Mouse (Mus musculus) adrenal gland, adult 8-10 months (tissue): ENCODE measurements around the gene Slfn14. TPM values are rescaled to one million over a fixed set of nuclear protein-coding genes. Genes with fewer than 3 reads are reported as not detected.
"Not testable (repeated sequence)": the region's sequence is repeated elsewhere in the genome, so short reads cannot be mapped to it uniquely, and the experiment has no call there.

ENCODE experiments used
- DNase-seq: peaks from one replicate; pipeline ENCODE4 v3.0.0; 2022
- total RNA-seq, 4 experiments: library from RNA; stranded (reverse); gene quantifications; 2 replicates each; pipeline ENCODE4 v1.2.4; 2022

Gene Slfn14
- not detected for total RNA-seq

DNA sequence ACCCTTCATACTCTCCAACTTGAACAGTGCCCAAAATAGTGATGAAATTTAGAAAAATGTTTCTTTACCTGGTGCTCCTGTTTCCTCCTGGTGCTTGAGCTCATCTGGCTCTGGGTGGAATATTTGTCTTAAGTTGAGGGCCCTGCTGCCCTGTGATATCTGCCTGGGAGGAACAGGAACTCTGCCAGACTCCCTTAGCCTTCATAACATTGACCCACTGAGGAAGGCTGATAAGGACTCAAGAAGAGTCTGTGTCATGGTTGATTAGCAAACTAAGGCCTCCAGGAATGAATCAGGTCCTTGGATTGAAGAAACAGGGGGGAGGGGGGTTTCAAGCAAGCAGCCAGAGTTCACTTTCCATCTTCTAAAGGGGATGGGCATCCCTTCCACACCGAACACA lies at the start of gene Slfn14:
Gene Slfn14, minus strand, starts transcription at position 161 of the 400 bp plus-strand sequence.
- no peak for DNase-seq

DNA sequence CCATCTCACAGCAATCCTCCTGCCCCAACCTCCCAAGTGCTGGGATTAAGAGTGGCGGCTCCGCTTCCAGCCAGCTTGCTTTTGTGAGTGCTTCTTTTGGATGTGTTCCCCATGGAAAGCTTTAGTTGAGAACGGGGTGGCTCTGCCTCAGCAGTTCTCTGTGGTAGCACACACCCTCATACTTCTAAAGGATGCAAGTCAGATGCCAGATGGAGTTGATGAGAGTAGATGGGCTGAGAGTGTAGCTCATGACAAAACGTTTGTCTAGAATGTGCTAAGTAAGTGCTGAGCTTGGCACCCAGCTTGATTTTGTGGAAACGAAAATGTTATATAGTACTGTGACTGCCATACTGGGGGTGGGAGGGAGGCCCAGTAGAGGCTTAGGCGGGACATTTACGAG lies 49.3 kb upstream of the Slfn14 start:
- no peak for DNase-seq

DNA sequence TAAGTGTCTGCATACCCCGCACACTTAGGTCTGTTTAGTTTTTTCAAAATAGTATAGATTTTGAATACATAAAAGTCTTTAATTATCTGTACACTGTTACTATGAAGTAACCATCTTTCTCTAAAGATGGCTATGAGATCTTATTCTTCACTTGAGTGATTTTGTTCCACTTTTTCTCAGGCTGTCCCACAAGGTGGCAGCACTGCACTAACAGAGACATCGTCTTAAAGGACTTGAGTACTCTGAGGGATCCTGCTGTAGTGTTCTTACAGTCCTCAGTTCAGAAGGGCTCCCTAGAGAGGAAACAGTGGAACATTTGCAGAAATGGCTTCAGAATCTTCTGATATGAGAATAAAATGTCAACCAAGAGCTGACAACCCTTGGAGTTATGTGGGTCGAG lies 40.9 kb upstream of the Slfn14 start:
- DNase-seq: peak; percentile 13

DNA sequence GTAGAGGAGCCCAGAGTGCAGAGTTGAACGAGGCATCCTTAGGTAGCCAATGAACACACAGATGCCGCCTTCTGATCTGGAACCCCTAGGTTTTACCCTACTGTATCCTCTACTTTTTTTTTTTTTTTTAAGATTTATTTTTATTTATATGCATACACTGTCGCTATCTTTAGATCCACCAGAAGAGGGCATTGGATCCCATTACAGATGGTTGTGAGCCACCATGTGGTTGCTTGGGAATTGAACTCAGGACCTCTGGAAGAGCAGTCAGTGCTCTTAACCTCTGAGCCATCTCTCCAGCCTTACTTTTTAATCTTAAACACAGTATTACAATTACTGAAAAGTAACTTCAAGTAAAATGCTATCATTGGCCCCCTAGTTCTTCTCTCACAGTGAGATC lies 40.2 kb upstream of the Slfn14 start:
- not testable (repeated sequence) for DNase-seq

DNA sequence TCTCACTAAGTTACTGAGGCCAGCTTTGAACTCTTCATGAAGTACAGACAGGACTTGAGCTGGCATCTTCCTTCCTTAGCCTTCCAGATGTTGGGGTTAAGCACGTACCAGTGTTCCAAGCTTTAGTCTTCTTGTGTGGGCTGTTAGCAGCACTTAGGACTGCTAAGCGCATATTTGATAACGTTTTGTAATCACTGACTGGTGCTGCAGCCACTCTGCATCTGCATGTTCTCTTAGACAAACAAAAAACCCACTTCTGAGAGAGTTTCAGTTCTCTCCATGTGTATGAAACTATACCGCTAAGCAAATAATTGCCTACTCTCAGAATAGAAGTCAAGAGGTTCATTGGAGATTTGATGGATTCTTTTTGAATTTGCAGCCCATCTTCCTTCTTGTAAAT lies 32.5 kb upstream of the Slfn14 start:
- DNase-seq: no peak

DNA sequence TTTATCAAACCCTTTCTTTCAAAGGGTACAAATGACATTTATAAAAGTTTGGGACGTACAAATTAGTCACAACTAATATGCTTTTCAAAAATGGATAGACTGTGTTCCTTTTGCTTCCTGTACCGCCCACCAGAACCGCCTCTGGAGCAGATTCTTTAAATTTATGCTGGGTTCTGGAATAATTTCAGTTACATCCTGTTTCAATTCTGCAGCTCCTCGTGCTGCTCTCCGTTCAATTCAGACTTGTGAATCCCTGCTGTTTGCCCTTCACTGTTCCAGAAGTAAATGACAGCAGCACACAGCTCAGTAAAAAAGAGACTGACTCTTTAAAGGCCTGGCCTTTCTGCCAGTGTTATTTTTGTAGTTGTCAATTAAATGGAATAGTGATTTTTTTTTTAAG lies 25.9 kb upstream of the Slfn14 start:
- no peak for DNase-seq

DNA sequence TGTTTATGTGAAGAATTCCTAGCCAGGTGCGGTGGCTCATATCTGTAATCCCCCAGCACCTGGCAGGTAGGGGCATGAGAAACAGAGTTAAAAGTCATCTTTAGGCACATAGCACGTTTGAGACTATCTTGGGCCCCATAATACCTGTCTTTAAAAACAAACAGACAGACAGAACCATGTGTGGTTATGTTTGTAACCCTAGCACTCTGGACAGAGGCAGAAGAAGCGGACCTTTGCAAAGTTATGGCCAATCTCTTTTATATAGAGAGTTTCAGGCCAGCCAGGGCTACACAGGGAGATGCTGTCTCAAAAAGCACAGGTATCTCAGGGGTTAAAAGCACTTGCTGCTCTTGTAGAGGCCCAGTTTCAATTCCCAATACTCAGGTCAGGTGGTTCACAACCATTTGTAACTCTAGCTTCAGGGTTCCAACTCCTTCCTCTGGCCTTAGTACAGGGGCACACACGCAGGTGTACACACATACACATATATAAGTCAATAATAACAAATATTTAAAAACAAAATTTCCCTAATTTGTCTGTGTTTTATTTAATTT lies 20.3 kb upstream of the Slfn14 start:
- no peak for DNase-seq

DNA sequence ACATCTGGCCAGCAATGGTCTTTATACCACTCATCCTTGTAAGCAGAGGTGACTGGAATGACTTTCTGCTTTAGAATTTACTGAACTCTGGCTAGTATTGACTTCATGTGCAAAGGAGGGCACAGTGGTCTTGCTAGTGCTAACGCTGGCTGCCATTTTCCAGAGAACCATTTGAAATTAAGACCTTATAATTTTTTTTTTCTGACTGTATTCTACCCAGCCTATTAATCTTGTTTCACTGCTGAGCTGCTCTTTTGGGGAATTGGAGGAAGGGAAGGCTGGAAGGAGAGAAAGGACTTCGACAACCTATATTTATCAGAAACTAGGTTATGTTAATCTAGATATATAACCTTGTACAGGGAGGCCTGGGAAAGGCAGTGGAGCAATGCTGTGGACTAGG lies 18.0 kb upstream of the Slfn14 start:
- no peak for DNase-seq

DNA sequence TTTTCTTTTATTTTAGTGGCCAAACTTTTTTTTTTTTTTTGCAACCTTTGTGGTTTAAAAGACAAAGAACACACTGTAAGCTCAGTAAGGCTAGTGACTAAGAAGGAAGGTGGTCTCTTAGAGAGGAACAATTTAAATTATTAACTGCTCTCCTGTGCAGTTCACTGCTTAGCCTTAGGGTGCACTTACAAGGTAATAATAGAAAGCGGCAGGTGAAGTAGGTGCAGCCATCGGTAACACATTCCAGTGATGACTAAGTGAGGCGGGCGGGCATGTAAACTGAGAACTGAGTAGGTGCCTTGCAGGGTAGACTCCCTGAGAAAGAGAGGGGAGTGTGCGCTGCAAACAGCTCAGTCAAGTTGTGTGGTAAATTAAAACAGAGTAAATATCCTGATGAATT lies 17.2 kb upstream of the Slfn14 start:
- DNase-seq: no peak

DNA sequence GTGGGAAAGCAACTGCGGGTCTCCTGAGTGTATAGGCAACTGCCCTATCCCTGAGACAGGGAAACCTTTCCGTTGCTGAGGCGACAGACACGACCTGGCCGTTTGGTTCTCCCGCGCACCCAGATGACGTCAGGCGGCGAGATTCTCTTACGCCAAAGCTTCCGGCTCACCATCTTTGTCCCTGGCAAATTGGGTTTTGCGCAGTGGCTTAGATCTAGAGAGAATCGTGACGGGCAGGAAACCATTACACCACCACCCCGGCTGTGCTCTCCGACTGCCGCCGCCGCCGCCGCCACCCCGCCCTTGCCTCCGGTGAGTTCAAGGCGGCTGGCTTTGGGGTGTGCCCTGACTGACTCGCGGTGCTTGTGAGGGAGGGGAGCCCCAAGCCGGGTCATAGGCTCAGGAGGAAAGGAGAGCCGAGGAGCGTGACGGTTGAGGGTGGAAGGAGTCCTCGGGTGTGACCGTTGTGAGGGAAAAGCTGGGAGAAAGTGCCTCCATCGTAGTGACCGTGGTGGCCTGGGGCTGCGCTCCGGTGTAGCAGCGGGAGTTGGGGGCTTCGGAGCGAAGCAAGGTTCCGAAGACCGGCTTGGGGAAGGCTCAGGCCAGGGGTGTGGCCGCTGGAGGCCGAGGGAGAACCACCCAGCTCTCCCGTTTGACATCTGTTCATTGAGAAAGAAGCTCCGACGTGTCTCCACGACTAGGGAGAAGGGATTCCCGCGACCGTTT lies 16.2 kb upstream of the Slfn14 start, which contains the start of gene Pex12:
Gene Pex12, minus strand, starts transcription at position 61 of the 726 bp plus-strand sequence.
- peak; percentile 91 for DNase-seq

DNA sequence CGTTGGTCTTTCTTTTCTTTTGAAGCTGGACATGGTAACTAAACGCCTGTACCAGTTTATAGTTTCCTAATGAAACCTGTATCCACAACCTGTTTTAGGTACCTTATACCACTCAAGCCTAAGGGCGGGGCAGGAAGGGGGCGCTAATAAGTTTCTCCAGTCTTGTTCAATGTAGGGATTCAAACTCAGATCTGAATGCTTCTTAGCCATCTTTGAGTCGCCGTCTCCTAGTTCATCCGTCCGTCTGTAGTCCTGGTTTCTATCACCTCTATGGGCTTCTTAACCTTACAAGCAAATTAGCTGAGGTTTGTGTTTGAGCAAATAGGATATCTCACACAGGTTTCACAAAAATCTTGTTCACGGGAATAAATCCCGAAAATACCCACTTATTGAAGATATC lies 15.6 kb upstream of the Slfn14 start:
- DNase-seq: no peak

DNA sequence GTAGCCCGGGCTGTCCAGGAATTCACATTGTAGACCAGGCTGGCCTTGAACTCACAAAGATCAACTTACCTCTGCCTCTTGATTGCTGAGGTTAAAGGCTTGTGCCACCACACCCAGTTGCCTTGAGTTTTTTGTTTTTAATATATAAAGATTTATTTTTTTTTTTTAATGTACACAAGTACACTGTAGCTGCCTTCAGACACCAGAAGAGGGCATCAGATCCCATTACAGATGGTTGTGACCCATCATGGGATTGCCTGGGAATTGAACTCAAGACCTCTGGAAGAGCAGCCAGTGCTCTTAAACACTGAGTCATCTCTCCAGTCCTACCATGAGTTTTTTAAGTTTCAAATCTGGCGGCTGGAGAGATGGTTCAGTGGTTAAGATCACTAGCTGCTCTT lies 14.9 kb upstream of the Slfn14 start:
- DNase-seq: no peak

DNA sequence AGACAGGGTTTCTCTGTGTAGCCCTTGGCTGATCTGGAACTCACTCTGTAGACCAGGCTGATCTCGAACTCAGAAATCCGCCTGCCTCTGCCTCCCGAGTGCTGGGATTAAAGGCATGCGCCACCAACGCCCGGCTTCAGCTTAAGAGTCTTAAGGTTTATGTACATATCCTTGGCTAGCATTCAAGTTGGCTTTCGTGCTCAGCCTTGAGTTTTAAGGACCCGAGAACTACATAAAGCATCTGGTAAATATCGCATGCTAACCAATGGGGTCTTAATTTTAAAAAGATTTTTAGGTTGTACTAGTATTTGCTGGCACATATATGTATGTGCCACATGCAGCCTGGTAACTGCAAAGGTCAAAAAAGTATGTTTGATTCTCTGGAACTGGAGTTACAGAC lies 13.2 kb upstream of the Slfn14 start:
- DNase-seq: no peak

DNA sequence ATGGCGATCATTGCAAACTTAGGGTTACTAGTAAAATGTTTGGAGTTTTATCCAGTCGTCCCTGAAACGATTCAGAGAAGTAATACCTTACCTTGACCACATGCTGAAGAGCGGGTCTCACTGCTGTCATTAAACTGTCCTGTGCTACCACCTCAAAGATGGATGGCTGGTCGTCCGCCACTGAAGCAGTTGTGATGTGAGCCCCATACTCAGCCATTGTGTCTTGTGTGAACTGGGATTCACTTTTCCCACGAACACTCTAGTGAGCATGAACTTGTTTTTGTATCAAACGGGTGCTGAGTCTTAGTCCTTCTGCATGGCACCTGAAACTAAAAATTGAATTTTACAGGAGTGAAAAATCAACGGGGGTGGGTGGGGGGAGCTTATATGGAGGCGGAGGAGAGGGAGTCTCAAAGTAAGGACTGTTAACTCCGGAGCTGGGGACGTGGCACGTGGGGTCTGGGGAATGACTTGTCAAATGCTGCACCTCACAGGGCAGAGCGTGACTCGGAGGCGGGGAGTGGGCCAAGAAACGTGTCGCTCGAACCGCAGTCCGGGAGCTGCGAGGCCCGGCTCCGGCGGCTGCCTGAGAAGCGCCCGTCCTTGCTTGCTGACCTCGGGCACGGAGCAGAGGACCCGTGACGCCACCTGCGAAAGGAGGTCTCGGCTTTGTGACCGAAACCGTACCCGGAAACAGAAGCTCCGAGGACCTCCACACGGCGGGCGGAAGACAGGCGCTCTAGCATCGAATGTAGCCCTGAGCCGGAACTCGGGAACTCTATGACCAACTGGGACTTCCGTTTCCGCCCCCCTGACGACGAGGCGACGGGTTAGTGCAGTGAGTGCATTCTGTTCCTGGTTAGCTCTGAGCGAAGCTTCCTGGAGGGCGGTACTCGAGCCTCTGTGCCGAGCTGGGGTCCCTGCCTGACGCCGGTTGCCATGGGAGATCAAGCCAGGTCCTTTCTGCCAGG lies 12.0 kb upstream of the Slfn14 start, which contains the start of gene Ap2b1:
Gene Ap2b1, plus strand, starts transcription at position 800 of the 971 bp plus-strand sequence.
- peak; percentile 95 for DNase-seq

DNA sequence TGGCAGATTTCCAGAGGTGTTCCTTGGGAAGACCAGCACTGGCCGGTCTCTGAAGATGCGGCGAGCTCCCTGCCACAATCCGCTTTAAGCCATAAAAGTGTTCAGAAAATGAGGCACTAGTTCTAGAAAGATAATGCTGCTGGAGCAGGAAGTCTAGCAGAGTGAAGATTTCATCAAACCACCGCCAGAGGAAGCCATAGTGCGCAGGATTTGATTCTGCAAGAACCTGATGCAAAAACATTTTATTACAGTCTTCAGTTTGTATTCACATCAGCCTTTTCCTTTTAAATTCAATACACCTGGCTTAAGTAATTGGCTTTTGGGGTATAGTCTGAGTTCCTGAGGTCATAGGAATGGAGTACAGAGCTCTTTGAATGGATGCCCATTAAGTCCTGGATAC lies 11.3 kb upstream of the Slfn14 start:
- DNase-seq: no peak

DNA sequence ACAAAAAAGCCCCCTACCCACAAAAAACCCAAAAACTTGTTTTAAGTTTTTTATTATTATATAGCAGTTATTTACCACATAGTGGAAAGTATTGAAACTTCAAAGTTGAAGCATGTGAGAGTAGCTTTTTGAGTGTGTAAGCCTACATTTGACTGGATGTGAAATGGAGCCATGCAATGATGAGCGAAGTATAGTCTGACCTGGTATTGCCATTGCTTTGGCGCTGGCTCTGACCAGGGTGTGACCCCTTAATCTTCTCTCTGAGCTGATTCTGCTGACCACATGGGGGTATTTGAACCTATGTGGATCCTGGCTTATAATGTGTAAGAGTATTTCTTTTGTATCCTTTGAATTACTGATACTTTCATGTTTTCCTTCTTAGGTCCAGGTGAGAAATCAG lies 7.6 kb upstream of the Slfn14 start:
- DNase-seq: no peak

DNA sequence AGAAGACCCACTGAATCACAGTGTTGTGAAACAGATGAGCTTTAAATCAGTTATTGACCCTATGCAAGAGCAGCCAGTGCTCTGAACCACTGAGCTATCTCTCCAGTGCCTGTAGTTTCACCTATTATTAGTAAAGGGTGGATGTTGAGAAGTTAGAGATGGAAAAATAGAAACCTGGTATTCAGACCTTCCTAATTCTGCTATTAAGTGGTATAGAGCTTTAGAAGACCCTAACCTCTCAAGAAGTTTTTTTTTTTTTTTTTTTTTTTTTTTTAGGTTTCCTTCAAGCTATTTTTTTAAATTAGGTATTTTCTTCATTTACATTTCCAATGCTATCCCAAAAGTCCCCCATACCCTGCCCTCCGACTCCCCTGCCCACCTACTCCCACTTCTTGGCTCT lies 6.7 kb upstream of the Slfn14 start:
- no peak for DNase-seq

DNA sequence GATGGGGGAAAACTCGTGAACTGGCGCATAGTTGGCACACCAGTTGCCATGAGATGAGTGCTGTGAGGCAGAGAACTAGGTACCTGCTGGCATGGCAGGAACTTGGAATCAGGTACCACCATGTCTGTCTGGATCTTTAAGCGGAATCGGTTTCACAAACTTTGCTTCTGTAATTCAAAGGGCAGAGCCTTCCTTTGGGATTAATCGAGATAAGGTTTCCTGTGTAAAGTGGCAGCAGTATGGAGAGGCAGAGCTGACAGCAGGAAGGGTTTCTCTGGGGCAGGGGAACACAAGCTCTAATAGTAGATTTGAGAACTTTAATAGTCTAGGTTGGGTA lies 5.7 kb upstream of the Slfn14 start:
- DNase-seq: no peak

DNA sequence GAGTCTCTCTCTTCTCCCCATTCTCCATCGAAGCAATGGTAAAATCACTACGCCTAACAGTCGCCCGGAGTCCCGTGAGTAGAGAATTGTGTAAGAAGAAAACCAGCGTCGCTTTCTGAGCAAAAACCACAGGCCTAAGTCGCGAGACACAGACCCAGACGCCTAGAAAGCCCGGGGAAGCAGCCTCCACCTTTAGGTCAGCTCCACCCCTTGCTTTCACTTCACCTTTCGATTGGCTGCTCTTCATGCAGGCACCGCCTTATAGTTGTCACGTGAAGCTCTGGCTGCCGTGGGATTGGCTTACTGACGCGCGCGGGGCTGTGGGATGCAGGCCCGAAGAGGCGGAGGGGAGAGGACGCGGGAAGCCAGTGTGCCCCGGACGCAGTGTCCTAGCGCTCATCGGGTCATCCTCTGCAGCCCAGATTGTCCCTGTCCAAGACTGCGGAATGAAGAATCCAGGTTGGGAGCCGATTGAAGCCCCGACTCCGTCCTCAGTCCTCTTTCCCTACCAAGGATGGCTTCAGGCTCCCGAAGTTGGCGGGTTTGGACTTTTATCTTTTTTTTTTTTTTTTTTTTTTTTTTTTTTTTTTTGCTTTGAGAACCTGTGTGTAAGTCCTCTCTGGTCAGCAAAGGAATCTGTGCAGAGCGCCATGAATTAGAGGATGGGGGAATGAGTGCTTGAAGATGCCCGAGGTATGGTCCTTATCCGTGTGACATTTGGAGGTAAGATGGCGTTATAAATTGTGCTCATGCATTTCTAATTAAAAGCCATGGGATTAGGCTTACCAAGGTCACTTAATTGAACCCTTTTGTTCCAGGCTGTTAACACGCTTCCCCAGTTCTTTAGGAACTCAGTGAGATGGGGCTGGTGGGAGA lies 5.1 kb upstream of the Slfn14 start:
- DNase-seq: peak; percentile 97

DNA sequence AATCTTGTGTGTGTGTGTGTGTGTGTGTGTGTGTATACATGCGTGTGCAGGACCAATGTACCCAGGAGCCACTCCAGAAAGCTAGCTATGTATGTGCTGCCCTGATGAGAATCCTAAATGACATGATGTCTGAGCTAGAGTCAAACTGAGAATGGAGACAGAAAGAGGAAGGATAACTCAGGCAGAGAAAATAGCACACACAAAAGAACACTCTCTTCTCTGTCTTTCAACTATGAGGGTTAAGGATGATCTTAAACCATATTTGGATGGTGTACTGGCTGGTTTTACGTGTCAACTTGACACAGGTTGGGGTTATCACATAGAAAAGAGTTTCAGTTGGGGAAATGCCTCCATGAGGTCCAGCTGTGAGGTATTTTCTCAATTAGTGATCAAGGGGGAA lies 3.1 kb upstream of the Slfn14 start:
- no peak for DNase-seq

DNA sequence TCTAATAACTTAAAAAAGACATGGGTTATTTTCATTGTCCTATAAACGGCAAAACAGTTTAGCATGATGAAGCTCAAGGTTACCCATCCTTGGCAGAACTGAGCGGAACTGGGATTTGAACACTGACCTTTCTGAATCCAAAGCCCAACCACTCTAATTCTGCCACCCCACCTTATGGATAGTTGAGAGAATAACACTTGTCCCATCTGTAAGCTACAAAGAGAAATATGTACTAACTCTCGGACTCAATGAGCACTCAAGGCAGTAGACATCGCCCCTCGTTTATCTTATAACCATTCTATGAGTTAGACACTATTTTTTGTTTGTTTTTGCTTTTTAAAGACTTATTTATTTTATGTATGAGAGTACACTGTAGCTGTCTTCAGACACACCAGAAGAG lies 2.5 kb upstream of the Slfn14 start:
- no peak for DNase-seq

DNA sequence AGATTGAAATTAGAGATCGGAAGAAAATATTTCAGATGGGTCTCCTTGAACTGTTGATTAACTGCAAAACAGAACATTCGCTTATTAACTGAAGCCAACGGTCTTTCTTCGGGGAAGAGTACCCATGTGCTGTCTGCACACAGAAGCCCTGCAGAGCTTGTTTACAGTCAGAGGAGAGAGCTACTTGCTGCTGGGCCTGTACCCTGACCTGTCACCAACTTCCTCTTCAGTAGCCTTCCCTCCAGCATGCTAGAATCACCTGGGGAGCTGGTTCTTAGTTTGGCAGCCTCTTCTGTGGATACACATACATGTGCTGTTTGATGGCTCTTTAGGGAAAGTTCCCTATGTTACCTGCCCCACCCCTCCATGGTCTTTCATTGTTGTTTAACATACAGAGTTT lies 899 bp downstream of the Slfn14 start:
- no peak for DNase-seq
